Mouse (Mus musculus): ENCODE measurements around the gene Cyp2g1.

The Cyp2g1 gene

DNA sequence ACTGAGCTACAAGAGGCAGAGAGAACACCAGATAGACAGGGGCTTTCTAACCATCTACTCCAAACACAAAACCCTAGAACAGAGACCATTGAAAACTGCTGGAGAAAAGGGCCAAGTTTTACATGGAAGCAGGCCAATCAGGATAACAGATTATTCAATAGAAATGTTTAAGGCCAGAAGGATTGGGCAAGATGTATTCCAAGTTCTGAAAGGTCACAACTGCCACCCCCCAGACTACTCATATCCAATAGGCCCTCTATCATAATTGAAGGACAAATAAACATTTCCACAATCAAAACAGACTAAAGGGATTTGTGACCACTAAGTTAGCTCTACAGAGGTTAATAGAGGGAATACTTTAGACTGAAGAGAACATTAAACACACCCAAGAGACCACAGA, 41.4 kb downstream of the Cyp2g1 start:
- in situ Hi-C loops (cut with MboI, MseI) = loop anchor here in 1 of 2 experiments (10.0 kb wide), 1 partner anchor 525 kb away; no protein-coding TSS in a partner anchor

Data from T-helper 17 cell (primary cell).